Mouse (Mus musculus) testis, adult 2 months (tissue): ENCODE measurements at regions not wholly inside any gene's neighbourhood (a gene's known extent, or its start where the extent isn't known, plus 50 kb on each side); places are given as distances from the start of the nearest gene placed in this dataset.

ENCODE experiments used
- CTCF ChIP-seq: fragments of 200-500 bp; IDR thresholded peaks from 2 replicates; pipeline ENCODE4 v1.5.1; 2012; ENCODE audit warnings: low read depth, mild to moderate bottlenecking, inconsistent platforms, low read length, moderate library complexity; ENCODE audit not compliant: control insufficient read depth, insufficient read depth, insufficient replicate concordance
- POLR2A ChIP-seq: fragments of 200-500 bp; IDR thresholded peaks from 2 replicates; pipeline ENCODE4 v1.6.1; 2012; ENCODE audit warnings: low read depth, mild to moderate bottlenecking, inconsistent platforms, low read length, moderate library complexity; ENCODE audit not compliant: control insufficient read depth

GRCm38 (mm10) chr6:100977201-100977691, 143.8 kb downstream of the Ppp4r2 start:
- no peak for TF ChIP-seq POLR2A
- TF ChIP-seq CTCF, result no peak
